Mouse (Mus musculus) heart, adult 8-10 months (tissue): Measurements from ENCODE around the gene C1ql4. TPM values are rescaled to one million over a fixed set of nuclear protein-coding genes. Genes with fewer than 3 reads are reported as not detected.

Source experiments
- microRNA-seq: library from miRNA; unstranded; fragments of <30 nt; microRNA quantifications from one replicate; pipeline ENCODE4 v1.2.0, GENCODE M21; 2022
- total RNA-seq, 4 experiments: library from RNA; stranded (reverse); gene quantifications; 2 replicates each; pipeline ENCODE4 v1.2.4; 2022

The C1ql4 gene
- total RNA-seq, 4 experiments from 2014 or later, result not detected

Small RNA genes within 50 kb of the gene (microRNA-seq; reads per million reads assigned to microRNA genes)
- not detected for gene Mir6960

Other genes with a start within 250 kb of the C1ql4 start
- 10 to 100 TPM; 54.7 to 66.1 (median 59.8) TPM for gene Kmt2d, start 216.6 kb downstream of the C1ql4 start, total RNA-seq
- 1 to 10 TPM; 1.2 to 2.8 (median 1.9) TPM for gene Rhebl1, start 193.3 kb downstream of the C1ql4 start, total RNA-seq
- 1 to 10 TPM in 2 of 4 experiments, under 1 TPM in 2; 0.72 to 1.6 (median 1.0) TPM for gene Dhh, start 189.3 kb downstream of the C1ql4 start, total RNA-seq
- 10 to 100 TPM in 2 of 4 experiments, 1 to 10 TPM in 2; 7.3 to 12.2 (median 10.0) TPM for gene Lmbr1l, start 169.6 kb downstream of the C1ql4 start, total RNA-seq
- 100 to 1,000 TPM; 106 to 156 (median 115) TPM for gene Tuba1b, start 153.3 kb downstream of the C1ql4 start, total RNA-seq
- gene Gm49450, start 134.3 kb downstream of the C1ql4 start, total RNA-seq, result not detected
- 10 to 100 TPM; 37.4 to 83.6 (median 67.3) TPM for gene Tuba1a, start 134.1 kb downstream of the C1ql4 start, total RNA-seq
- 10 to 100 TPM; 32.2 to 40.4 (median 33.3) TPM for gene Tuba1c, start 57.9 kb downstream of the C1ql4 start, total RNA-seq
- 1 to 10 TPM in 1 of 4 experiments, under 1 TPM in 3; 0.16 to 1.4 (median 0.47) TPM for gene Prph, start 32.6 kb downstream of the C1ql4 start, total RNA-seq
- gene Troap, start 13.2 kb downstream of the C1ql4 start, total RNA-seq, result under 1 TPM in 2 of 4 experiments, not detected in 2; 0.22 to 0.35 TPM
- gene Dnajc22, start 5.4 kb upstream of the C1ql4 start, total RNA-seq, result 1 to 10 TPM in 1 of 4 experiments, under 1 TPM in 3; 0.38 to 1.2 (median 0.91) TPM
- gene Spats2, start 38.1 kb upstream of the C1ql4 start, total RNA-seq, result 1 to 10 TPM; 4.3 to 7.9 (median 7.2) TPM
- gene Kcnh3, start 137.0 kb upstream of the C1ql4 start, total RNA-seq, result under 1 TPM in 3 of 4 experiments, not detected in 1; 0.17 to 0.69 (median 0.22) TPM
- gene Mcrs1, start 164.1 kb upstream of the C1ql4 start, total RNA-seq, result 10 to 100 TPM; 39.9 to 47.1 (median 44.3) TPM
- gene Prpf40b, start 207.3 kb upstream of the C1ql4 start, total RNA-seq, result 10 to 100 TPM; 16.4 to 22.6 (median 20.3) TPM
- gene Fam186b, start 208.1 kb upstream of the C1ql4 start, total RNA-seq, result under 1 TPM in 1 of 4 experiments, not detected in 3; 0.56 TPM